Mouse (Mus musculus) MEL (cell line): ENCODE results near the gene Plcg2. TPM values are rescaled to one million over a fixed set of nuclear protein-coding genes. Genes with fewer than 3 reads are reported as not detected.

Experiments used
- DNase-seq: peaks from one replicate; pipeline ENCODE4 v3.0.0; 2011; ENCODE audit warnings: low read depth, low spot score
- H3K27ac ChIP-seq: 2 replicates; pipeline ENCODE4 v1.5.1; 2012; ENCODE audit warnings: low read depth, mild to moderate bottlenecking, control low read depth, low read length, moderate library complexity; ENCODE audit not compliant: control insufficient read depth
- H3K27me3 ChIP-seq, 2 experiments: fragments of 150-350 bp in 1 of 2; sonication (generic) in 1 of 2; 2 replicates each; pipeline ENCODE4 v1.6.1; 2012; ENCODE audit warnings: low read length in 2 of 2, mild to moderate bottlenecking in 2 of 2, improper control_type of control experiment in 1 of 2, moderate library complexity in 1 of 2; ENCODE audit not compliant: insufficient read depth in 2 of 2, control insufficient read depth in 1 of 2
- H3K36me3 ChIP-seq, 2 experiments: 2 replicates each; pipeline ENCODE4 v1.6.1; 2012 to 2014; ENCODE audit warnings: low read length in 2 of 2, improper control_type of control experiment in 1 of 2, inconsistent platforms in 1 of 2, mild to moderate bottlenecking in 1 of 2; ENCODE audit not compliant: insufficient read depth in 2 of 2, control insufficient read depth in 1 of 2
- H3K4me1 ChIP-seq, 2 experiments: fragments of 150-350 bp in 1 of 2; sonication (generic) in 1 of 2; 2 replicates each; pipeline ENCODE4 v1.6.1; 2012; ENCODE audit warnings: low read length in 2 of 2, improper control_type of control experiment in 1 of 2, mild to moderate bottlenecking in 1 of 2; ENCODE audit not compliant: insufficient read depth in 2 of 2, control insufficient read depth in 1 of 2
- H3K4me3 ChIP-seq, 2 experiments: fragments of 150-350 bp in 1 of 2; sonication (generic) in 1 of 2; 2 replicates each; pipeline ENCODE4 v1.5.1; 2012; ENCODE audit warnings: low read depth in 2 of 2, low read length in 2 of 2, mild to moderate bottlenecking in 2 of 2, moderate library complexity in 2 of 2, control low read depth in 1 of 2, improper control_type of control experiment in 1 of 2; ENCODE audit not compliant: control insufficient read depth in 1 of 2, insufficient read depth in 1 of 2
- H3K79me2 ChIP-seq: 2 replicates; pipeline ENCODE4 v1.6.1; 2012; ENCODE audit warnings: mild to moderate bottlenecking, low read length, moderate library complexity; ENCODE audit not compliant: control insufficient read depth, poor library complexity, insufficient read depth
- H3K9ac ChIP-seq: 2 replicates; pipeline ENCODE4 v1.6.1; 2012; ENCODE audit warnings: low read depth, mild to moderate bottlenecking, control low read depth, low read length, moderate library complexity; ENCODE audit not compliant: control insufficient read depth, poor library complexity, severe bottlenecking
- H3K9me3 ChIP-seq: fragments of 150-350 bp; sonication (generic); replicated peaks from 2 replicates; pipeline ENCODE4 v1.6.1; 2012; ENCODE audit warnings: mild to moderate bottlenecking, low read length, improper control_type of control experiment, moderate library complexity; ENCODE audit not compliant: insufficient read depth
- CHD1 ChIP-seq: IDR thresholded peaks from 2 replicates; pipeline ENCODE4 v1.6.1; 2012; ENCODE audit warnings: low read depth, mild to moderate bottlenecking, inconsistent platforms, low read length, improper control_type of control experiment
- CTCF ChIP-seq, 3 experiments: IDR thresholded peaks in 2 of 3; conservative IDR thresholded peaks in 1 of 3; 2 replicates each; pipeline ENCODE4 v1.5.1; 2011 to 2012; ENCODE audit warnings: low read length in 3 of 3, low read depth in 2 of 3, mild to moderate bottlenecking in 2 of 3, improper control_type of control experiment in 1 of 3, inconsistent platforms in 1 of 3, mixed read lengths in 1 of 3, moderate library complexity in 1 of 3; ENCODE audit not compliant: control insufficient read depth in 1 of 3, insufficient read depth in 1 of 3, poor library complexity in 1 of 3, severe bottlenecking in 1 of 3
- ELF1 ChIP-seq: IDR thresholded peaks from 2 replicates; pipeline ENCODE4 v1.6.1; 2014; ENCODE audit warnings: low read depth, mild to moderate bottlenecking, inconsistent platforms, low read length, improper control_type of control experiment, moderate library complexity
- EP300 ChIP-seq, 2 experiments: IDR thresholded peaks; 2 replicates each; pipeline ENCODE4 v1.6.1; 2011; ENCODE audit warnings: improper control_type of control experiment in 2 of 2, low read length in 2 of 2, low read depth in 1 of 2, mild to moderate bottlenecking in 1 of 2
- ETS1 ChIP-seq: IDR thresholded peaks from 2 replicates; pipeline ENCODE4 v1.6.1; 2012; ENCODE audit warnings: low read depth, mild to moderate bottlenecking, inconsistent platforms, low read length, improper control_type of control experiment, moderate library complexity
- GABPA ChIP-seq: IDR thresholded peaks from 2 replicates; pipeline ENCODE4 v1.6.1; 2012; ENCODE audit warnings: low read depth, mild to moderate bottlenecking, inconsistent platforms, low read length, improper control_type of control experiment, moderate library complexity
- GATA1 ChIP-seq: IDR thresholded peaks from 2 replicates; pipeline ENCODE4 v1.6.1; 2011; ENCODE audit warnings: low read depth, low read length, improper control_type of control experiment
- HCFC1 ChIP-seq: IDR thresholded peaks from 2 replicates; pipeline ENCODE4 v1.6.1; 2012; ENCODE audit warnings: low read depth, mild to moderate bottlenecking, inconsistent platforms, low read length, improper control_type of control experiment, moderate library complexity
- JUND ChIP-seq: IDR thresholded peaks from 2 replicates; pipeline ENCODE4 v1.6.1; 2011; ENCODE audit warnings: low read depth, mild to moderate bottlenecking, improper control_type of control experiment, low read length
- MAFK ChIP-seq: IDR thresholded peaks from 2 replicates; pipeline ENCODE4 v1.6.1; 2011; ENCODE audit warnings: low read depth, mild to moderate bottlenecking, low read length, improper control_type of control experiment, borderline replicate concordance
- MAX ChIP-seq: IDR thresholded peaks from 2 replicates; pipeline ENCODE4 v1.6.1; 2011; ENCODE audit warnings: low read length, improper control_type of control experiment
- MEF2A ChIP-seq: IDR thresholded peaks from 2 replicates; pipeline ENCODE4 v1.6.1; 2014; ENCODE audit warnings: low read depth, mild to moderate bottlenecking, inconsistent platforms, low read length, improper control_type of control experiment; ENCODE audit not compliant: poor library complexity, insufficient replicate concordance, severe bottlenecking; ENCODE audit errors: extremely low read depth
- MXI1 ChIP-seq: IDR thresholded peaks from 2 replicates; pipeline ENCODE4 v1.6.1; 2011; ENCODE audit warnings: mild to moderate bottlenecking, low read depth, low read length, improper control_type of control experiment
- MYB ChIP-seq: IDR thresholded peaks from 2 replicates; pipeline ENCODE4 v1.6.1; 2011; ENCODE audit warnings: mild to moderate bottlenecking, low read depth, low read length, improper control_type of control experiment
- MYC ChIP-seq: IDR thresholded peaks from 2 replicates; pipeline ENCODE4 v1.6.1; 2011; ENCODE audit warnings: low read depth, mild to moderate bottlenecking, low read length, improper control_type of control experiment, moderate library complexity
- NELFE ChIP-seq: IDR thresholded peaks from 2 replicates; pipeline ENCODE4 v1.6.1; 2011; ENCODE audit warnings: low read depth, low read length, improper control_type of control experiment
- POLR2AphosphoS5 ChIP-seq: IDR thresholded peaks from 2 replicates; pipeline ENCODE4 v1.6.1; 2012; ENCODE audit warnings: low read depth, borderline replicate concordance, mild to moderate bottlenecking, inconsistent platforms, low read length, moderate library complexity, mixed read lengths
- RAD21 ChIP-seq: IDR thresholded peaks from 2 replicates; pipeline ENCODE4 v1.6.1; 2011; ENCODE audit warnings: mild to moderate bottlenecking, low read depth, low read length, improper control_type of control experiment
- RCOR1 ChIP-seq: IDR thresholded peaks from 2 replicates; pipeline ENCODE4 v1.6.1; 2012; ENCODE audit warnings: low read depth, mild to moderate bottlenecking, inconsistent platforms, low read length, improper control_type of control experiment
- SMC3 ChIP-seq: IDR thresholded peaks from 2 replicates; pipeline ENCODE4 v1.6.1; 2011; ENCODE audit warnings: low read depth, low read length, improper control_type of control experiment
- TBP ChIP-seq: IDR thresholded peaks from 2 replicates; pipeline ENCODE4 v1.8.0; 2011; ENCODE audit warnings: low read depth, low read length, improper control_type of control experiment
- USF2 ChIP-seq, 2 experiments: IDR thresholded peaks; 2 replicates each; pipeline ENCODE4 v1.6.1; 2011 to 2012; ENCODE audit warnings: improper control_type of control experiment in 2 of 2, low read length in 2 of 2, borderline replicate concordance in 1 of 2, inconsistent platforms in 1 of 2, low read depth in 1 of 2, mild to moderate bottlenecking in 1 of 2; ENCODE audit not compliant: insufficient read depth in 1 of 2
- ZC3H11A ChIP-seq: IDR thresholded peaks from 2 replicates; pipeline ENCODE4 v1.6.1; 2012; ENCODE audit warnings: low read depth, mild to moderate bottlenecking, inconsistent platforms, low read length, improper control_type of control experiment
- ZKSCAN1 ChIP-seq: IDR thresholded peaks from 2 replicates; pipeline ENCODE4 v1.6.1; 2012; ENCODE audit warnings: low read depth, mild to moderate bottlenecking, inconsistent platforms, low read length, improper control_type of control experiment, moderate library complexity
- ZMIZ1 ChIP-seq: IDR thresholded peaks from 2 replicates; pipeline ENCODE4 v1.6.1; 2012; ENCODE audit warnings: low read depth, mild to moderate bottlenecking, inconsistent platforms, low read length, improper control_type of control experiment, moderate library complexity
- ZNF384 ChIP-seq: IDR thresholded peaks from 2 replicates; pipeline ENCODE4 v1.6.1; 2012; ENCODE audit warnings: low read depth, mild to moderate bottlenecking, inconsistent platforms, low read length, improper control_type of control experiment
- polyA plus RNA-seq, 2 experiments: library from polyadenylated mRNA; stranded (reverse) in 1 of 2; unstranded in 1 of 2; fragments of >175 nt in 1 of 2; fragments of >200 nt in 1 of 2; gene quantifications; 2 replicates each; pipeline versions ENCODE4 v1.2.1 to v1.2.4; 2012; ENCODE audit warnings: low replicate concordance in 2 of 2, low read depth in 1 of 2; ENCODE audit not compliant: insufficient read length in 2 of 2, insufficient read depth in 1 of 2, missing spikeins in 1 of 2
- total RNA-seq: library from RNA; depleted of rRNA; stranded (reverse); fragments of 300-350 nt; gene quantifications from 2 replicates; pipeline ENCODE4 v1.2.3, GENCODE M21; 2012

The Plcg2 gene
- total and polyA plus RNA-seq, 3 experiments, result 21.0 to 78.7 (median 23.3) TPM

GRCm38 (mm10) chr8:117518873-117519272 is 20.8 kb downstream of the Plcg2 start:
- no peaks in the 10 kb centered on the region for H3K36me3 ChIP-seq
- H3K79me2 ChIP-seq, result 0 out of 2 replicates have a peak, but pooled peaks cover 1% of the 10 kb centered on the region
- no peak overlapping the region for H3K27ac ChIP-seq
- H3K27me3 ChIP-seq, result no peaks in the 10 kb centered on the region
- no peak overlapping the region for H3K9ac ChIP-seq
- TF ChIP-seq POLR2AphosphoS5 (no peak), USF2 (IDR thresholded peaks at IDR 0.05; ENCODE audit: borderline replicate concordance in 1 of 2, insufficient read depth in 1 of 2, low read depth in 1 of 2, low read length in 2 of 2) (no peak), SMC3 (no peak), EP300 (IDR thresholded peaks at IDR 0.05; ENCODE audit: low read depth in 1 of 2, low read length in 2 of 2) (no peak), CHD1 (no peak), RCOR1 (no peak), NELFE (no peak), GABPA (no peak), MXI1 (no peak), RAD21 (no peak), ZC3H11A (no peak), CTCF (IDR thresholded peaks at IDR 0.05 in 2 of 3, conservative IDR thresholded peaks at IDR 0.05 in 1 of 3; ENCODE audit: control insufficient read depth in 1 of 3, insufficient read depth in 1 of 3, low read depth in 2 of 3, low read length in 3 of 3, poor library complexity in 1 of 3, severe bottlenecking in 1 of 3) (no peak), ZNF384 (no peak), ZMIZ1 (no peak), JUND (no peak)
- H3K9me3 ChIP-seq, result no peaks in the 10 kb centered on the region
- no peak for DNase-seq
- no peak overlapping the region for H3K4me3 ChIP-seq
- H3K4me1 ChIP-seq, result no peaks in the 10 kb centered on the region

GRCm38 (mm10) chr8:117526185-117526584 is 28.1 kb downstream of the Plcg2 start:
- Histone ChIP-seq H3K36me3 (no peaks in the 10 kb centered on the region), H3K79me2 (no peaks in the 10 kb centered on the region)
- TF ChIP-seq POLR2AphosphoS5, result no peak
- no peak for TF ChIP-seq USF2 (IDR thresholded peaks at IDR 0.05; ENCODE audit: borderline replicate concordance in 1 of 2, insufficient read depth in 1 of 2, low read depth in 1 of 2, low read length in 2 of 2)
- no peak for TF ChIP-seq GATA1
- no peak for TF ChIP-seq JUND
- no peak for TF ChIP-seq ETS1
- no peak for TF ChIP-seq TBP
- no peak for TF ChIP-seq MAX
- TF ChIP-seq RAD21, result no peak
- TF ChIP-seq GABPA, result no peak
- no peak for TF ChIP-seq HCFC1
- TF ChIP-seq MXI1, result no peak
- TF ChIP-seq MEF2A, result no peak
- no peak for TF ChIP-seq MYC
- no peak for TF ChIP-seq ZKSCAN1
- no peak for TF ChIP-seq MYB
- no peak for TF ChIP-seq NELFE
- TF ChIP-seq MAFK, result no peak
- no peak for TF ChIP-seq ELF1
- TF ChIP-seq, all 39 proteins: peak for 0
- Histone ChIP-seq H3K27me3 (no peaks in the 10 kb centered on the region), H3K9ac (no peak overlapping the region), H3K4me3 (no peak overlapping the region), H3K4me1 (no peaks in the 10 kb centered on the region), H3K9me3 (no peaks in the 10 kb centered on the region), H3K27ac (no peak overlapping the region)
- no peak for DNase-seq
